Mouse (Mus musculus): ENCODE data around the gene Uhrf2. TPM values are rescaled to one million over a fixed set of nuclear protein-coding genes. Genes with fewer than 3 reads are reported as not detected.
A peak's percentile ranks its signal among the peaks of the same experiment; 100 is the strongest.

Gene Uhrf2
- polyA plus RNA-seq, 1 experiment from 2014 or later, result 65.1 TPM

- H3K27me3 ChIP-seq, result no peaks in the 10 kb centered on the region
- ATAC-seq, result no peak
- TF ChIP-seq CTCF (IDR thresholded peaks at IDR 0.05), result no peak
- no peak for DNase-seq (ENCODE audit: low read depth, low spot score)
- ChIA-PET CTCF (interaction anchor here (1.4 kb wide), 1 partner anchor 13 kb away, joined by 3 read pairs; no protein-coding TSS in a partner anchor), POLR2A (no interaction called here)
- in situ Hi-C loops (cut with MboI; ENCODE audit: low pct_unique_long_range_greater_than_20kb), result no loop called here
Observed at GRCm38 (mm10) chr19:30051479-30051878, 21.2 kb downstream of the Uhrf2 start.

- POLR2A ChIA-PET, result no interaction called here
- CTCF ChIA-PET, result interaction anchor here (1.2 kb wide), 1 partner anchor 15 kb away, joined by 3 read pairs; no protein-coding TSS in a partner anchor
- DNase-seq (ENCODE audit: low read depth, low spot score) (no peak), ATAC-seq (no peak)
- in situ Hi-C loops (cut with MboI; ENCODE audit: low pct_unique_long_range_greater_than_20kb), result no loop called here
- no peaks in the 10 kb centered on the region for H3K27me3 ChIP-seq
- no peak for TF ChIP-seq CTCF (IDR thresholded peaks at IDR 0.05)
Observed at GRCm38 (mm10) chr19:30054218-30054617, 23.9 kb downstream of the Uhrf2 start.

- ATAC-seq (no peak), DNase-seq (ENCODE audit: low read depth, low spot score) (no peak)
- TF ChIP-seq CTCF (IDR thresholded peaks at IDR 0.05), result no peak
- in situ Hi-C loops (cut with MboI; ENCODE audit: low pct_unique_long_range_greater_than_20kb), result no loop called here
- ChIA-PET CTCF (no interaction called here), POLR2A (no interaction called here)
- no peaks in the 10 kb centered on the region for H3K27me3 ChIP-seq
Observed at GRCm38 (mm10) chr19:30065797-30066196, 35.5 kb downstream of the Uhrf2 start.

DNA sequence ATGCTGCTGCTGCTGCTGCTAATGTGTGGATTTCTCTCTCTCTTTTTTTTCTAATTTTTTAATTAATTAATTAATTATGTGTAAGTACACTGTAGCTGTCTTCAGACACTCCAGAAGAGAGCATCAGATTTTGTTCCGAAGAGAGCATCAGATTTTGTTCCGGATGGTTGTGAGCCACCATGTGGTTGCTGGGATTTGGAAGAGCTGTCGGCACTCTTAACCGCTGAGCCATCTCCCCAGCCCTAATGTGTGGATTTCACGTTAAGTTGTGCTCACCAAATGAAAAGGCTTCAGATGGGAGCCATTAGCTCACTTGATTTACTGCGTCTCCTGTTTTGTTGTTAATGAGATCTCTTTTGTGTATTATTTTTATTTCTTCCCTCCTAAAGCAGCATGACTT, 59.9 kb downstream of the Uhrf2 start:
- no peak for TF ChIP-seq CTCF (IDR thresholded peaks at IDR 0.05)
- H3K27me3 ChIP-seq, result no peaks in the 10 kb centered on the region
- in situ Hi-C loops (cut with MboI; ENCODE audit: low pct_unique_long_range_greater_than_20kb), result no loop called here
- ATAC-seq (no peak), DNase-seq (ENCODE audit: low read depth, low spot score) (no peak)
- CTCF ChIA-PET, result interaction anchor here (1.1 to 1.7 kb wide), 4 partner anchors 8 to 266 kb away, joined by 3 to 4 read pairs (median 3); no protein-coding TSS in a partner anchor
- POLR2A ChIA-PET, result interaction anchor here (1.0 kb wide), 1 partner anchor 13 kb away, joined by 4 read pairs; no protein-coding TSS in a partner anchor

- TF ChIP-seq CTCF (IDR thresholded peaks at IDR 0.05), result no peak
- DNase-seq (ENCODE audit: low read depth, low spot score) (no peak), ATAC-seq (no peak)
- POLR2A ChIA-PET, result no interaction called here
- no peaks in the 10 kb centered on the region for H3K27me3 ChIP-seq
- in situ Hi-C loops (cut with MboI; ENCODE audit: low pct_unique_long_range_greater_than_20kb), result no loop called here
- CTCF ChIA-PET, result interaction anchor here (1.4 kb wide), 1 partner anchor 37 kb away, joined by 3 read pairs; no protein-coding TSS in a partner anchor
Observed at GRCm38 (mm10) chr19:30091644-30092295, 61.5 kb downstream of the Uhrf2 start.

DNA sequence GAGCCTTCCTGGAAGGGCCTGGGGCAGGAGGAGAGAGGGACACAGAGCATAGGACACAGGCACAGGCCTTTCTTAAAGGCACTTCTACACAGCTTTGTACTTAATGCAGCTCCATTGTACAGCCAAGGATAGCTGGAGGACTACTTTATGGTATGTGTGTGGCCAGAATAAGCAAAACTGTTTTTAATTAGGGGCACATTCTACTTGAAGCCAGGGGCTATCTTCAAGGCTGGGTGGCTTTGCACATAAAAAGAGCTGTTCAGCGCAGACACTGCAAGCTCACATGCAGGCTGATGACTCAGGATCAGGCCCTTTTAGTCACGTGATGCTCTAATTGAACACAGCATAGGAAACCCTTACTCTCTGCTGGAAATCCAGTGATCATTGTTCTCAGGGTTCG, 65.9 kb downstream of the Uhrf2 start:
- in situ Hi-C loops (cut with MboI; ENCODE audit: low pct_unique_long_range_greater_than_20kb), result no loop called here
- POLR2A ChIA-PET, result no interaction called here
- no peak for TF ChIP-seq CTCF (IDR thresholded peaks at IDR 0.05)
- peak; percentile 82 for ATAC-seq
- CTCF ChIA-PET, result no interaction called here
- peak; percentile 64 for DNase-seq (ENCODE audit: low read depth, low spot score)
- no peaks in the 10 kb centered on the region for H3K27me3 ChIP-seq

- TF ChIP-seq CTCF (IDR thresholded peaks at IDR 0.05), result no peak
- no peak for ATAC-seq
- ChIA-PET CTCF (no interaction called here), POLR2A (no interaction called here)
- DNase-seq (ENCODE audit: low read depth, low spot score), result no peak
- in situ Hi-C loops (cut with MboI; ENCODE audit: low pct_unique_long_range_greater_than_20kb), result no loop called here
- no peaks in the 10 kb centered on the region for H3K27me3 ChIP-seq
Observed at GRCm38 (mm10) chr19:30097039-30097438, 66.7 kb downstream of the Uhrf2 start.

DNA sequence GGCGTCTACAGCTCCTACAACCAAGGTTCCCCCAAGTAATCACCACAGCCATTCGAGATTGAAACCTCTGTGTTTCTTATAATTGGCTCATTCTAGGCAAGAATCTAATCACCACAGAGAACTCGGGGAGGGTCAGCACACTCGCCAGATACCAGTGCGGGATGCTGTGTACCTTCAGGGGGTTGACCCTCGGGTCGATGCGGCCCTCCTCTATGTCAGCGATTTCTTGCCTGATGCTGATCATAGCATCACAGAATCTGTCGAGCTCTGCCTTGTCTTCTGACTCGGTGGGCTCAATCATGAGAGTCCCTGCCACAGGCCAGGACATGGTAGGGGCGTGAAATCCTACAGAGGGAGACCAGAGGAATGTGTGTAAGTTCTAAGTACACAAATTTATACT, 70.3 kb downstream of the Uhrf2 start:
- H3K27me3 ChIP-seq, result no peaks in the 10 kb centered on the region
- TF ChIP-seq CTCF (IDR thresholded peaks at IDR 0.05), result no peak
- no peak for ATAC-seq
- CTCF ChIA-PET, result interaction anchor here (1.1 to 1.4 kb wide), 2 partner anchors 11 to 13 kb away, joined by 4 to 5 read pairs; no protein-coding TSS in a partner anchor
- DNase-seq (ENCODE audit: low read depth, low spot score), result no peak
- in situ Hi-C loops (cut with MboI; ENCODE audit: low pct_unique_long_range_greater_than_20kb), result no loop called here
- POLR2A ChIA-PET, result no interaction called here

GRCm38 (mm10) chr19:30102620-30103019, 72.3 kb downstream of the Uhrf2 start:
- ChIA-PET POLR2A (no interaction called here), CTCF (no interaction called here)
- ATAC-seq (no peak), DNase-seq (ENCODE audit: low read depth, low spot score) (no peak)
- no peaks in the 10 kb centered on the region for H3K27me3 ChIP-seq
- no peak for TF ChIP-seq CTCF (IDR thresholded peaks at IDR 0.05)
- in situ Hi-C loops (cut with MboI; ENCODE audit: low pct_unique_long_range_greater_than_20kb), result no loop called here

- ChIA-PET POLR2A (no interaction called here), CTCF (no interaction called here)
- TF ChIP-seq CTCF (IDR thresholded peaks at IDR 0.05), result no peak
- H3K27me3 ChIP-seq, result no peaks in the 10 kb centered on the region
- in situ Hi-C loops (cut with MboI; ENCODE audit: low pct_unique_long_range_greater_than_20kb), result no loop called here
- DNase-seq (ENCODE audit: low read depth, low spot score) (no peak), ATAC-seq (no peak)
Observed at GRCm38 (mm10) chr19:30105045-30105842, 74.9 kb downstream of the Uhrf2 start.

DNA sequence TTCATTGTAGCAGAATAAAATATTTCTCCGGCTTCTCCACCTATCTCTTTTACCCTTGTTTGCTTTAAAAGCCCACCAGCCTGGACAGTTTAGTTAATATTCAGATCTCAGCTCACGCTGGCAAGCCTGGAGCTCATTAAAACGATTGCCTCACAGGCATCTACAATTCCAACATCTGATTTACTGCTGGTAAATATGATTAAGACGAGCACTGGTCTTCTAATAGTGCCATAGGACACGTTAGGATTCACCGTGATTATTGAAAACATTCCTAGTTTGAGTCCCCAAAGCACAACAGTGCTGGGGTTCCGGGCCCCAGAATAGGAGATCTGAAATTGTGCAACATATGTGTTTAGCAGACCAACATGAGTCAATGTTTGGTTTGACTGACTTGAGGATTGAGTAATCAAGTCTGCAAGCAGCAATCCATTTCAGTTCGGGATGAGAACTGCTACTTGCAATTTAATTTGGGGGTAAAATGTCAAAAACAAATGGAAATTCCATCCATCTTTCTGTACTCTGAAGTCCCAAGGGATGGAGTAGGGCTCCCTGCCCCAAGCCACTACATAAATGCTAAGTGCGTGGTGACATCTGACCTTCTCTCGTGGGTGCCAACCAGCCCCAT, 77.0 kb downstream of the Uhrf2 start:
- CTCF ChIA-PET, result no interaction called here
- POLR2A ChIA-PET, result no interaction called here
- no peak for DNase-seq (ENCODE audit: low read depth, low spot score)
- ATAC-seq, result peak; percentile 17
- in situ Hi-C loops (cut with MboI; ENCODE audit: low pct_unique_long_range_greater_than_20kb), result no loop called here
- H3K27me3 ChIP-seq, result no peaks in the 10 kb centered on the region
- TF ChIP-seq CTCF (IDR thresholded peaks at IDR 0.05), result no peak
